In the genomic region with DNA sequence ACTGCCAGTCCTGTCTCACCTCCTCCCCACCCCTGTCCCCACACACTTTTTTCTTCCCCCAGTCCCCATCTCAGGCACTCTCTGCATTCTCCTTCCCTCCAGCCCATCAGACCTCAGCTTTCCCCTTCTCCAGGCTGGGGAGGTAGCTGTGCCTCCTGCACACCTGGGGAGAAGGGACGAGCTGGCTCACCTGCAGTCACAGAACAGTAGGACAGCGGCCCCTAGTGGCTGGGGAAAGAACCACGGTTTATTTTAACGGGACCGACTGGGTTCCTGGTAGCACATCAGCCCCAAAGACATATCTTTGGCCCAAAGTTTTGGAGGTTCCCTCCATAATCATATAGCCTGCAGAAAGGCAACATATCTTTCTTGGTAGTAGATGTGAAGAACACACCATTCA, we compare ENCODE assay signal across 10 mouse cellular contexts. TPM values are rescaled to one million over a fixed set of nuclear protein-coding genes. Genes with fewer than 3 reads are reported as not detected.
DNase-seq lines count a peak whose midpoint lies in the region; ATAC-seq and TF ChIP-seq lines count a peak whose summit lies in the region.
"Had no signal": no experiment of that assay in that cellular context is flagged by ENCODE, and none has a peak within 500 bp of the region (broad histone marks: within the 10 kb centered on the region; RNA-seq: fewer than 3 reads in every experiment).

No protein-coding gene starts in this region.

- peak; percentile 95 for TF ChIP-seq CTCF in cerebellum, adult 2 months (IDR thresholded peaks at IDR 0.05; ENCODE audit: borderline replicate concordance, insufficient read depth, low read depth, low read length)

- ATAC-seq in hindbrain, embryonic 14.5 days (ENCODE audit: low FRiP score), result no peak
- no peak for ATAC-seq in hindbrain, embryonic 13.5 days (ENCODE audit: low FRiP score)
- no peak for ATAC-seq in neural tube, embryonic 11.5 days (ENCODE audit: insufficient read depth, low FRiP score, low TSS enrichment)

- no peak overlapping the region for H3K4me2 ChIP-seq in hindbrain, embryonic 14.5 days (replicated peaks)
- no peak overlapping the region for H3K4me2 ChIP-seq in hindbrain, embryonic 13.5 days
- no peak overlapping the region for H3K4me2 ChIP-seq in neural tube, embryonic 11.5 days (ENCODE audit: low read depth)
- H3K4me2 ChIP-seq: embryonic facial prominence, embryonic 15.5 days; lung, embryonic 15.5 days had no signal

- 0% methylated on average over 5 of the region's 5 CpGs for WGBS in hindbrain, embryonic 14.5 days
- WGBS in hindbrain, embryonic 13.5 days, result under 1% methylated on average over 5 of the region's 5 CpGs
- under 1% methylated on average over 5 of the region's 5 CpGs for WGBS in cerebellum, adult 2 months
- 3% methylated on average over 5 of the region's 5 CpGs for WGBS in neural tube, embryonic 11.5 days

- peak; percentile 70 for DNase-seq in hindbrain, embryonic 14.5 days (ENCODE audit: low spot score)
- peak; percentile 88 for DNase-seq in ES-CJ7 (ENCODE audit: low read depth, low spot score)
- DNase-seq in cerebellum, adult 2 months, result peak; percentile 84 to 92
- DNase-seq in gastrocnemius, postnatal 14 days, result peak; percentile 67
- peak; percentile 80 to 86 for DNase-seq in left cerebral cortex, postnatal 25 days (ENCODE audit: low spot score in 2 of 2)
- peak; percentile 39 for DNase-seq in neural tube, embryonic 11.5 days (ENCODE audit: low spot score)
- DNase-seq in thymus, postnatal 0 days (ENCODE audit: low spot score), result peak; percentile 75

- peaks cover 9% of the 10 kb centered on the region; the same call in 1 of the 2 replicates for H3K27me3 ChIP-seq in hindbrain, embryonic 14.5 days (ENCODE audit: control insufficient read depth, insufficient read depth, low read length)
- peaks cover 37% of the 10 kb centered on the region for H3K27me3 ChIP-seq in hindbrain, embryonic 13.5 days
- no peaks in the 10 kb centered on the region for H3K27me3 ChIP-seq in cerebellum, adult 2 months (ENCODE audit: control insufficient read depth, insufficient read depth, low read length)
- H3K27me3 ChIP-seq in neural tube, embryonic 11.5 days (ENCODE audit: control insufficient read depth, insufficient read depth, low read length), result no peaks in the 10 kb centered on the region; the same call in 1 of the 2 replicates

- H3K9ac ChIP-seq in hindbrain, embryonic 14.5 days, result no peak overlapping the region
- H3K9ac ChIP-seq in hindbrain, embryonic 13.5 days, result no peak overlapping the region
- H3K9ac ChIP-seq in neural tube, embryonic 11.5 days (ENCODE audit: low read length), result no peak overlapping the region
- H3K9ac ChIP-seq: embryonic facial prominence, embryonic 15.5 days; lung, embryonic 15.5 days had no signal

- H3K27ac ChIP-seq in hindbrain, embryonic 14.5 days, result no peak overlapping the region
- no peak overlapping the region for H3K27ac ChIP-seq in hindbrain, embryonic 13.5 days
- H3K27ac ChIP-seq in cerebellum, adult 2 months (ENCODE audit: insufficient read depth, low read length), result no peak overlapping the region
- H3K27ac ChIP-seq in neural tube, embryonic 11.5 days (ENCODE audit: low read depth, low read length), result no peak overlapping the region
- H3K27ac ChIP-seq: embryonic facial prominence, embryonic 15.5 days; lung, embryonic 15.5 days had no signal

- peaks cover 13% of the 10 kb centered on the region for H3K4me1 ChIP-seq in hindbrain, embryonic 14.5 days (replicated peaks; ENCODE audit: control insufficient read depth, insufficient read depth, low read length)
- peaks cover 27% of the 10 kb centered on the region for H3K4me1 ChIP-seq in hindbrain, embryonic 13.5 days (replicated peaks)
- peaks cover 18% of the 10 kb centered on the region; the same call in 1 of the 2 replicates for H3K4me1 ChIP-seq in cerebellum, adult 2 months (ENCODE audit: control insufficient read depth, insufficient read depth, low read length)
- peaks cover 3% of the 10 kb centered on the region; the same call in 1 of the 2 replicates for H3K4me1 ChIP-seq in neural tube, embryonic 11.5 days (ENCODE audit: control insufficient read depth, insufficient read depth, low read length)

- H3K9me3 ChIP-seq in hindbrain, embryonic 14.5 days (ENCODE audit: control insufficient read depth, low read length), result no peaks in the 10 kb centered on the region
- no peaks in the 10 kb centered on the region for H3K9me3 ChIP-seq in hindbrain, embryonic 13.5 days
- no peaks in the 10 kb centered on the region for H3K9me3 ChIP-seq in neural tube, embryonic 11.5 days (ENCODE audit: control insufficient read depth, low read length)
- H3K9me3 ChIP-seq: embryonic facial prominence, embryonic 15.5 days; lung, embryonic 15.5 days had no signal

- TF ChIP-seq POLR2A in cerebellum, adult 2 months (IDR thresholded peaks at IDR 0.05; ENCODE audit: borderline replicate concordance, insufficient read depth, low read length), result no peak

- no peaks in the 10 kb centered on the region for H3K36me3 ChIP-seq in hindbrain, embryonic 14.5 days (replicated peaks; ENCODE audit: control insufficient read depth, insufficient read depth)
- no peaks in the 10 kb centered on the region for H3K36me3 ChIP-seq in hindbrain, embryonic 13.5 days
- no peaks in the 10 kb centered on the region for H3K36me3 ChIP-seq in neural tube, embryonic 11.5 days (ENCODE audit: control insufficient read depth, insufficient read depth, low read length)
- H3K36me3 ChIP-seq: embryonic facial prominence, embryonic 15.5 days; lung, embryonic 15.5 days had no signal

- no peak overlapping the region for H3K4me3 ChIP-seq in hindbrain, embryonic 14.5 days (replicated peaks; ENCODE audit: low read length)
- H3K4me3 ChIP-seq in hindbrain, embryonic 13.5 days, result no peak overlapping the region
- H3K4me3 ChIP-seq in cerebellum, adult 2 months (replicated peaks; ENCODE audit: insufficient read depth, low read depth, low read length), result no peak overlapping the region
- H3K4me3 ChIP-seq in neural tube, embryonic 11.5 days (ENCODE audit: low read depth, low read length), result no peak overlapping the region
- H3K4me3 ChIP-seq: embryonic facial prominence, embryonic 15.5 days; lung, embryonic 15.5 days had no signal

- intact Hi-C loops in gastrocnemius, postnatal 14 days (cut with DNase I; ENCODE audit: low total_unique reads), result loop anchor here (5.0 kb wide), 1 partner anchor 112 kb away; no protein-coding TSS in a partner anchor
- intact Hi-C loops in left cerebral cortex, postnatal 25 days (cut with DNase I), result loop anchor here (2.0 to 5.0 kb wide), 2 partner anchors 169 to 232 kb away; no protein-coding TSS in a partner anchor

RNA-seq across cellular contexts. Expression of gene Adgrl1, which starts 6.0 kb away (rescaled TPM):
- 67.1 and 72.0 TPM in 2 replicates for polyA plus RNA-seq in hindbrain, embryonic 14.5 days (2014; fragmentation: Nextera tagmentation; extraction: Ambion mirVana)
- 47.9 and 49.3 TPM in 2 replicates for polyA plus RNA-seq in hindbrain, embryonic 13.5 days (2015; fragmentation: Nextera tagmentation; extraction: Ambion mirVana)
- 164 and 184 TPM in 2 replicates for polyA plus RNA-seq in cerebellum, adult 2 months (2012; rRNA removed)
- total RNA-seq in gastrocnemius, postnatal 14 days (2021), result 10 to 100 TPM; 16.2 to 17.2 TPM
- total RNA-seq in left cerebral cortex, postnatal 25 days (2021), result 100 to 1,000 TPM; 415 to 434 TPM
- 20.6 and 21.6 TPM in 2 replicates for polyA plus RNA-seq in neural tube, embryonic 11.5 days (2014; fragmentation: Nextera tagmentation; extraction: Ambion mirVana)
- 7.8 and 14.3 TPM in 2 replicates for polyA plus RNA-seq in thymus, postnatal 0 days (2015; fragmentation: Nextera tagmentation; extraction: Ambion mirVana)
